Mouse (Mus musculus): ENCODE data around the gene Taco1. TPM values are rescaled to one million over a fixed set of nuclear protein-coding genes. Genes with fewer than 3 reads are reported as not detected.

The Taco1 gene
- polyA plus RNA-seq, 2 experiments = 4.8 to 10.0 TPM

DNA sequence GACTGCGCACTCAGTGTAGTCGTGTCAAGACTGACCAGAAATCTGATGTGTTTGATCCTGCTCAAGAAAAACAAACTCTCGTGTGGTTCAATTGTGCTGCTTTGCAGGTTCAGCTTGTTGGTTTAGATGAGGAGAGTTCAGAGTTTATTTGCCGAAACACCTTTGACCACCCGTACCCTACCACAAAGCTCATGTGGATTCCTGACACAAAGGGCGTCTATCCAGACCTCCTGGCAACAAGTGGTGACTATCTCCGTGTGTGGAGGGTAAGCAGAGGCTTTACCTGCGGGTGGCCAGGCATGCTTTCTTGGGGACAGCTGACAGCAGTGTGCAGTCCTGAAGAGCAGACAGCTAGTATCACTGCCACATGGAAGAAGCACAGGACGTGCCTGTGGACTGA is 19.3 kb upstream of the Taco1 start:
- Histone ChIP-seq H3K27ac (no peak overlapping the region), H3K9me3 (ENCODE audit: control insufficient read depth, low read length) (no peaks in the 10 kb centered on the region), H3K4me2 (ENCODE audit: low read depth) (no peak overlapping the region), H3K27me3 (ENCODE audit: control insufficient read depth, insufficient read depth, low read length) (no peaks in the 10 kb centered on the region), H3K4me3 (ENCODE audit: insufficient read depth in 1 of 2, low read depth in 2 of 2, low read length in 2 of 2) (no peak overlapping the region), H3K36me3 (replicated peaks; ENCODE audit: control insufficient read depth, insufficient read depth, low read depth) (peaks cover 27% of the 10 kb centered on the region), H3K4me1 (replicated peaks; ENCODE audit: control insufficient read depth in 2 of 2, insufficient read depth in 2 of 2, low read length in 1 of 2) (peaks cover 0 to 11% of the 10 kb centered on the region in 2 experiments; a peak in 3 of 4 replicates), H3K9ac (replicated peaks) (no peak overlapping the region)
- WGBS (ENCODE audit: insufficient replicate concordance) = 73% methylated on average over 9 of the region's 9 CpGs
- no peak for TF ChIP-seq CTCF (IDR thresholded peaks at IDR 0.05; ENCODE audit: low read depth)
- TF ChIP-seq EP300 (IDR thresholded peaks at IDR 0.05; ENCODE audit: low read depth) = no peak
- ATAC-seq (ENCODE audit: insufficient read depth) = no peak
- no peak for DNase-seq (ENCODE audit: low read depth in 3 of 3, low spot score in 3 of 3)

DNA sequence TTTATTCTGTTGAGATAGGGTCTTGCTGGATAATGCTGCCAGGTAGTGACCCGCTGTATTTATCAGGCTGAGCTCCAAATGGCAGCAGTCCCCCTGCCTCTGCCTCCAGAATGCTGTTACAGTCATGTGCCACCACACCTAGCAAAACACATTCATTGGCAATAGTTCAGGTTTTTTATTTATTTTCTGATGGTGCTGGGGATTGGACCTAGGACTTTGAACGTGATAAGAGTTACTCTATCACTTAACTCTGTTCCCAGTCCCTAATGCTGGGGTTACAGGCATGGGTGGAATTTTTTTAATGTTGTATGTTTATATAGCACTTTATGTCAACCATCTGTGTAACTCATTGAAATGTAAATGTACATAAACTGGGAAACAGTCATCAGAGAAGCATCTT is 11.9 kb upstream of the Taco1 start:
- no peak overlapping the region for H3K9ac ChIP-seq (replicated peaks)
- H3K4me3 ChIP-seq (ENCODE audit: insufficient read depth in 1 of 2, low read depth in 2 of 2, low read length in 2 of 2) = no peak overlapping the region
- H3K4me2 ChIP-seq (ENCODE audit: low read depth) = no peak overlapping the region
- no peaks in the 10 kb centered on the region for H3K9me3 ChIP-seq (ENCODE audit: control insufficient read depth, low read length)
- H3K27me3 ChIP-seq (ENCODE audit: control insufficient read depth, insufficient read depth, low read length) = no peaks in the 10 kb centered on the region
- ATAC-seq (ENCODE audit: insufficient read depth) (no peak), DNase-seq (ENCODE audit: low read depth in 3 of 3, low spot score in 3 of 3) (no peak)
- TF ChIP-seq EP300 (IDR thresholded peaks at IDR 0.05; ENCODE audit: low read depth) (no peak), CTCF (IDR thresholded peaks at IDR 0.05; ENCODE audit: low read depth) (no peak)
- peaks cover 58% of the 10 kb centered on the region for H3K36me3 ChIP-seq (replicated peaks; ENCODE audit: control insufficient read depth, insufficient read depth, low read depth)
- 78% methylated on average over 2 of the region's 2 CpGs for WGBS (ENCODE audit: insufficient replicate concordance)
- no peak overlapping the region for H3K27ac ChIP-seq
- peaks cover 30 to 34% of the 10 kb centered on the region in 2 experiments for H3K4me1 ChIP-seq (replicated peaks; ENCODE audit: control insufficient read depth in 2 of 2, insufficient read depth in 2 of 2, low read length in 1 of 2)

DNA sequence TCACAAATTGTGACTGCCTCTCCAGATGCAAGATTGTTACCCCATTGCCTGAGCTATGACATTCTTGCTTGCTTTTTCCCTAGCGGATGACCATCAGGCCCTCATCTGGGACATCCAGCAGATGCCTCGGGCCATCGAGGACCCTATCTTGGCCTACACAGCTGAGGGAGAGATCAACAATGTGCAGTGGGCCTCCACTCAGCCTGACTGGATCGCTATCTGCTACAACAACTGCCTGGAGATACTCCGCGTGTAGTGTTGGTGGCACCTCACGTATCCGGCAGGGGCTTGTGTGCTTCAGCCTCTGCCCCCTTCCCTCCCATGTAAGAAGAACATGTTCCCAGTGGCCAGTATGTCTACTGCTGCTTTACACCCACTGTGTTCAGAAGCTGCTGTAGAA is 11.3 kb upstream of the Taco1 start:
- Histone ChIP-seq H3K27me3 (ENCODE audit: control insufficient read depth, insufficient read depth, low read length) (no peaks in the 10 kb centered on the region), H3K9ac (replicated peaks) (no peak overlapping the region), H3K4me2 (ENCODE audit: low read depth) (no peak overlapping the region), H3K9me3 (ENCODE audit: control insufficient read depth, low read length) (no peaks in the 10 kb centered on the region), H3K27ac (no peak overlapping the region), H3K4me3 (ENCODE audit: insufficient read depth in 1 of 2, low read depth in 2 of 2, low read length in 2 of 2) (no peak overlapping the region), H3K36me3 (replicated peaks; ENCODE audit: control insufficient read depth, insufficient read depth, low read depth) (peaks cover 58% of the 10 kb centered on the region), H3K4me1 (replicated peaks; ENCODE audit: control insufficient read depth in 2 of 2, insufficient read depth in 2 of 2, low read length in 1 of 2) (peaks cover 30 to 34% of the 10 kb centered on the region in 2 experiments)
- no peak for DNase-seq (ENCODE audit: low read depth in 3 of 3, low spot score in 3 of 3)
- 43% methylated on average over 8 of the region's 8 CpGs for WGBS (ENCODE audit: insufficient replicate concordance)
- TF ChIP-seq EP300 (IDR thresholded peaks at IDR 0.05; ENCODE audit: low read depth) (peak; percentile 27; the same call in 1 of the 2 replicates), CTCF (IDR thresholded peaks at IDR 0.05; ENCODE audit: low read depth) (no peak; the same call in 1 of the 2 replicates)
- ATAC-seq (ENCODE audit: insufficient read depth) = peak; percentile 39; the same call in 1 of the 2 replicates

DNA sequence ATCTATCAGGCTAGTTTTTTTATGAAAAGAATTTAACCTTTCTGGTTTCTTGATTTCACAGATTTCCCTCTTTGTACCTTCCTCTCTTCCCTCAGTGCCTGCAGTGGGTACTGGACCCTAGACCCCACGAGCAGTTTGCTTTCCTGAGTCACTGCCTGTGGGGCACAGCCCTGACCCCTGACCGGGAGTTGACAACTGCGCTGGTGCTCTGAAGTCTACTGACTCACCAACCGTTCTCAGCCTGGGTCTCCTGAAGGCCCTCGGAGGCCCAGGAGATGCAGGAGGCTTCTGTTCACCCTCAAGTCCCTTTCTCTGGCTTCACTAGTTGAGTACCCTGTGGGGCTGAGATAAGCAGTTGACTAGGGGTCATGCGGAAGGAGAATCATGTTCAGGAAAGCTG is 10.5 kb upstream of the Taco1 start:
- Histone ChIP-seq H3K36me3 (replicated peaks; ENCODE audit: control insufficient read depth, insufficient read depth, low read depth) (peaks cover 58% of the 10 kb centered on the region), H3K4me1 (replicated peaks; ENCODE audit: control insufficient read depth in 2 of 2, insufficient read depth in 2 of 2, low read length in 1 of 2) (peaks cover 30 to 35% of the 10 kb centered on the region in 2 experiments), H3K4me2 (ENCODE audit: low read depth) (no peak overlapping the region), H3K27me3 (ENCODE audit: control insufficient read depth, insufficient read depth, low read length) (no peaks in the 10 kb centered on the region), H3K4me3 (ENCODE audit: insufficient read depth in 1 of 2, low read depth in 2 of 2, low read length in 2 of 2) (no peak overlapping the region), H3K9me3 (ENCODE audit: control insufficient read depth, low read length) (no peaks in the 10 kb centered on the region), H3K9ac (replicated peaks) (no peak overlapping the region; the same call in 1 of the 2 replicates), H3K27ac (peak overlapping the region; percentile 68; the same call in 1 of the 2 replicates)
- TF ChIP-seq EP300 (IDR thresholded peaks at IDR 0.05; ENCODE audit: low read depth) (no peak), CTCF (IDR thresholded peaks at IDR 0.05; ENCODE audit: low read depth) (no peak)
- DNase-seq (ENCODE audit: low read depth in 3 of 3, low spot score in 3 of 3) (no peak), ATAC-seq (ENCODE audit: insufficient read depth) (no peak)
- 31% methylated on average over 6 of the region's 6 CpGs for WGBS (ENCODE audit: insufficient replicate concordance)

DNA sequence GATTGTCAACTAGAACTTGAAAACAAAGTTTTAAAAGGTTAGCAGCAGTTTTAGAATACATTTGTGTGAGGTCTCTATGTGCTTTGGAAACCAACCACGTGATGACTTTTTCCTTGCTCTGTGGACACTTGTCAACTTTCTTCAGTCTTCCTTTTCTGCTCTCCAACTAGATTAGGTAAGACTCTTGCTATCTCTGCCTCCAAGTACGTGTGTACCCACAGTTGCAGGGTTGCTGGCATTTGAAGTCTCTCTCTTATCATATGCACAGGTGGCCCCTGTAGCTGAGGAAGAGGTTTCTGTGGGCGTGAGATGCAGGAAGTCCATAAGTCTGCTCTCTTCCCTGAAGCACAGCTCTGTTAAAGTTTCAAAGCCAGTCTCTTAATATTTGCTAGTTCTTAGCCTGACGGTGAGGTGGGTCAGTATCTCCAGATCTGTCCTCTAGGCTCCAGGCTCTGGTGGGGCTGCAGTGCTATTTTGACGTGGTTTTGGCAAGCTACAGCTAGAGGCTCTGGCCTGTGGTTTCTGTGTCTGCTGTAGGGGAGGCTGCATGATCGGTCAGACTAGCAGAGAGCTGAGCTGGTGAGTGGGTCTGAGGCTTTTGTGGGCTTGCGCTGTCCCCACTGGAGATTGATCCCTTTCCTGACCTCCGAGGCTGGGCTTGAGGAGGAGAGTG is 8.9 kb upstream of the Taco1 start:
- ATAC-seq (ENCODE audit: insufficient read depth) = peak; percentile 91
- no peaks in the 10 kb centered on the region for H3K27me3 ChIP-seq (ENCODE audit: control insufficient read depth, insufficient read depth, low read length)
- peaks cover 45% of the 10 kb centered on the region for H3K36me3 ChIP-seq (replicated peaks; ENCODE audit: control insufficient read depth, insufficient read depth, low read depth)
- H3K4me2 ChIP-seq (ENCODE audit: low read depth) = peak overlapping the region; percentile 31
- 13% methylated on average over 8 of the region's 8 CpGs for WGBS (ENCODE audit: insufficient replicate concordance)
- peak overlapping the region; percentile 7; the same call in 1 of the 2 replicates for H3K9ac ChIP-seq (replicated peaks)
- H3K4me1 ChIP-seq (replicated peaks; ENCODE audit: control insufficient read depth in 2 of 2, insufficient read depth in 2 of 2, low read length in 1 of 2) = peaks cover 30 to 35% of the 10 kb centered on the region in 2 experiments
- H3K27ac ChIP-seq = peak overlapping the region; percentile 68
- no peaks in the 10 kb centered on the region for H3K9me3 ChIP-seq (ENCODE audit: control insufficient read depth, low read length)
- peak in 2 of 3 experiments; percentile 58 to 63 for DNase-seq (ENCODE audit: low read depth in 3 of 3, low spot score in 3 of 3)
- H3K4me3 ChIP-seq (ENCODE audit: insufficient read depth in 1 of 2, low read depth in 2 of 2, low read length in 2 of 2) = no peak overlapping the region
- peak; percentile 88 for TF ChIP-seq EP300 (IDR thresholded peaks at IDR 0.05; ENCODE audit: low read depth)
- no peak for TF ChIP-seq CTCF (IDR thresholded peaks at IDR 0.05; ENCODE audit: low read depth)

Measured in liver, embryonic 14.5 days (tissue).